Mouse (Mus musculus) myocyte (in vitro differentiated cells): ENCODE measurements at regions not wholly inside any gene's neighbourhood (a gene's known extent, or its start where the extent isn't known, plus 50 kb on each side); places are given as distances from the start of the nearest gene placed in this dataset.

ENCODE experiments used
- H3K27me3 ChIP-seq: one replicate; pipeline ENCODE4 v1.6.1; 2011; ENCODE audit not compliant: control insufficient read depth, insufficient read depth, insufficient read length
- H3K36me3 ChIP-seq: one replicate; pipeline ENCODE4 v1.6.1; 2011; ENCODE audit not compliant: control insufficient read depth, insufficient read depth
- H3K4me2 ChIP-seq: one replicate; pipeline ENCODE4 v1.6.1; 2011; ENCODE audit warnings: low read depth, control low read depth
- H3K4me3 ChIP-seq: one replicate; pipeline ENCODE4 v1.5.1; 2011; ENCODE audit warnings: mild to moderate bottlenecking, control low read depth, moderate library complexity
- H3K79me2 ChIP-seq: one replicate; pipeline ENCODE4 v1.6.1; 2011; ENCODE audit not compliant: control insufficient read depth, insufficient read depth
- H3ac ChIP-seq: one replicate; pipeline ENCODE4 v1.6.1; 2011; ENCODE audit not compliant: control insufficient read depth, insufficient read length
- CEBPB ChIP-seq: IDR thresholded peaks from 2 replicates; pipeline ENCODE4 v1.6.1; 2011; ENCODE audit warnings: mild to moderate bottlenecking, moderate library complexity; ENCODE audit not compliant: poor library complexity, insufficient read depth, severe bottlenecking
- E2F4 ChIP-seq: IDR thresholded peaks from one replicate; pipeline ENCODE4 v1.6.1; 2011; ENCODE audit warnings: mild to moderate bottlenecking, control low read depth, moderate library complexity; ENCODE audit not compliant: insufficient read depth
- MAX ChIP-seq: IDR thresholded peaks from one replicate; pipeline ENCODE4 v1.6.1; 2011; ENCODE audit warnings: low read depth, mild to moderate bottlenecking, control low read depth
- MYOD1 ChIP-seq, 3 experiments: IDR thresholded peaks; one replicate each; pipeline ENCODE4 v1.6.1; 2011; ENCODE audit warnings: control low read depth in 2 of 3, low read depth in 2 of 3, mild to moderate bottlenecking in 2 of 3, moderate library complexity in 1 of 3; ENCODE audit not compliant: insufficient read length in 2 of 3, control insufficient read depth in 1 of 3
- MYOG ChIP-seq, 3 experiments: IDR thresholded peaks; one replicate each; pipeline ENCODE4 v1.6.1; 2011; ENCODE audit warnings: control low read depth in 2 of 3, low read depth in 2 of 3, mild to moderate bottlenecking in 2 of 3; ENCODE audit not compliant: insufficient read length in 2 of 3, control insufficient read depth in 1 of 3, insufficient read depth in 1 of 3
- POLR2A ChIP-seq: IDR thresholded peaks from one replicate; pipeline ENCODE4 v1.6.1; 2011; ENCODE audit warnings: low read depth, mild to moderate bottlenecking, control low read depth, moderate library complexity; ENCODE audit not compliant: insufficient read length
- POLR2AphosphoS2 ChIP-seq: IDR thresholded peaks from one replicate; pipeline ENCODE4 v1.6.1; 2011; ENCODE audit warnings: low read depth, control low read depth; ENCODE audit not compliant: insufficient read length
- REST ChIP-seq: IDR thresholded peaks from one replicate; pipeline ENCODE4 v1.6.1; 2011; ENCODE audit warnings: mild to moderate bottlenecking, control low read depth, moderate library complexity; ENCODE audit not compliant: insufficient read depth, insufficient read length
- SRF ChIP-seq: IDR thresholded peaks from one replicate; pipeline ENCODE4 v1.6.1; 2011; ENCODE audit warnings: low read depth; ENCODE audit not compliant: control insufficient read depth, insufficient read length
- TCF12 ChIP-seq: IDR thresholded peaks from one replicate; pipeline ENCODE4 v1.6.1; 2011; ENCODE audit warnings: mild to moderate bottlenecking, control low read depth; ENCODE audit not compliant: poor library complexity, insufficient read depth, severe bottlenecking
- TCF3 ChIP-seq: IDR thresholded peaks from one replicate; pipeline ENCODE4 v1.6.1; 2011; ENCODE audit warnings: low read depth, control low read depth; ENCODE audit not compliant: insufficient read length
- USF1 ChIP-seq: IDR thresholded peaks from one replicate; pipeline ENCODE4 v1.6.1; 2011; ENCODE audit warnings: low read depth, mild to moderate bottlenecking, control low read depth, moderate library complexity

GRCm38 (mm10) chr10:17547986-17548385, 175.0 kb upstream of the Cited2 start:
- Histone ChIP-seq H3K4me2 (no peak overlapping the region), H3K4me3 (no peak overlapping the region), H3ac (no peak overlapping the region), H3K27me3 (no peaks in the 10 kb centered on the region), H3K79me2 (no peaks in the 10 kb centered on the region), H3K36me3 (no peaks in the 10 kb centered on the region)
- no peak for TF ChIP-seq REST
- TF ChIP-seq MAX, result no peak
- TF ChIP-seq CEBPB, result no peak
- TF ChIP-seq TCF3, result no peak
- TF ChIP-seq POLR2AphosphoS2, result no peak
- no peak for TF ChIP-seq SRF
- no peak for TF ChIP-seq MYOG (IDR thresholded peaks at IDR 0.05; ENCODE audit: control insufficient read depth in 1 of 3, insufficient read depth in 1 of 3, insufficient read length in 2 of 3, low read depth in 2 of 3)
- TF ChIP-seq MYOD1 (IDR thresholded peaks at IDR 0.05; ENCODE audit: control insufficient read depth in 1 of 3, insufficient read length in 2 of 3, low read depth in 2 of 3), result no peak
- no peak for TF ChIP-seq TCF12
- no peak for TF ChIP-seq E2F4
- no peak for TF ChIP-seq USF1
- TF ChIP-seq POLR2A, result no peak

GRCm38 (mm10) chr10:17548629-17549580, 174.1 kb upstream of the Cited2 start:
- Histone ChIP-seq H3K4me3 (no peak overlapping the region), H3K4me2 (peak overlapping the region; percentile 78), H3K79me2 (no peaks in the 10 kb centered on the region), H3ac (no peak overlapping the region), H3K27me3 (no peaks in the 10 kb centered on the region), H3K36me3 (no peaks in the 10 kb centered on the region)
- TF ChIP-seq TCF3 (no peak), E2F4 (no peak), TCF12 (no peak), USF1 (no peak), POLR2A (no peak), CEBPB (no peak), MAX (no peak), SRF (no peak), MYOD1 (IDR thresholded peaks at IDR 0.05; ENCODE audit: control insufficient read depth in 1 of 3, insufficient read length in 2 of 3, low read depth in 2 of 3) (no peak), MYOG (IDR thresholded peaks at IDR 0.05; ENCODE audit: control insufficient read depth in 1 of 3, insufficient read depth in 1 of 3, insufficient read length in 2 of 3, low read depth in 2 of 3) (no peak), POLR2AphosphoS2 (no peak), REST (no peak)

GRCm38 (mm10) chr10:17549711-17550637, 173.0 kb upstream of the Cited2 start:
- TF ChIP-seq SRF, result no peak
- no peak for TF ChIP-seq MAX
- TF ChIP-seq USF1, result no peak
- TF ChIP-seq TCF3, result no peak
- TF ChIP-seq POLR2A, result no peak
- no peaks in the 10 kb centered on the region for H3K79me2 ChIP-seq
- H3K36me3 ChIP-seq, result no peaks in the 10 kb centered on the region
- no peak overlapping the region for H3K4me3 ChIP-seq
- no peaks in the 10 kb centered on the region for H3K27me3 ChIP-seq
- H3K4me2 ChIP-seq, result peak overlapping the region; percentile 78
- no peak overlapping the region for H3ac ChIP-seq

GRCm38 (mm10) chr10:17550638-17551013, 172.4 kb upstream of the Cited2 start:
- no peaks in the 10 kb centered on the region for H3K79me2 ChIP-seq
- H3K27me3 ChIP-seq, result no peaks in the 10 kb centered on the region
- no peaks in the 10 kb centered on the region for H3K36me3 ChIP-seq
- no peak overlapping the region for H3K4me2 ChIP-seq
- TF ChIP-seq CEBPB, result no peak
- no peak for TF ChIP-seq POLR2AphosphoS2
- no peak for TF ChIP-seq MAX
- TF ChIP-seq TCF12, result no peak
- TF ChIP-seq SRF, result no peak
- no peak for TF ChIP-seq USF1
- no peak for TF ChIP-seq POLR2A
- TF ChIP-seq REST, result no peak
- TF ChIP-seq MYOD1 (IDR thresholded peaks at IDR 0.05; ENCODE audit: control insufficient read depth in 1 of 3, insufficient read length in 2 of 3, low read depth in 2 of 3), result no peak
- TF ChIP-seq MYOG (IDR thresholded peaks at IDR 0.05; ENCODE audit: control insufficient read depth in 1 of 3, insufficient read depth in 1 of 3, insufficient read length in 2 of 3, low read depth in 2 of 3), result no peak
- no peak for TF ChIP-seq E2F4
- TF ChIP-seq TCF3, result no peak
- H3ac ChIP-seq, result no peak overlapping the region
- no peak overlapping the region for H3K4me3 ChIP-seq
